Mouse (Mus musculus) kidney, adult 8-10 months (tissue): ENCODE measurements at regions not wholly inside any gene's neighbourhood (a gene's known extent, or its start where the extent isn't known, plus 50 kb on each side); places are given as distances from the start of the nearest gene placed in this dataset.

Source experiments
- DNase-seq, 2 experiments: peaks; one replicate each; pipeline ENCODE4 v3.0.0; 2022

GRCm38 (mm10) chr10:98857395-98857794 is 56.8 kb upstream of the Atp2b1 start:
- DNase-seq: peak; percentile 55 to 80

- no peak for DNase-seq
Observed at GRCm38 (mm10) chr10:98861521-98861920, 52.7 kb upstream of the Atp2b1 start.

GRCm38 (mm10) chr10:98862712-98863111 is 51.5 kb upstream of the Atp2b1 start:
- DNase-seq: no peak

- DNase-seq: no peak
Observed at GRCm38 (mm10) chr10:98864384-98864783, 49.8 kb upstream of the Atp2b1 start.
